Mouse (Mus musculus): ENCODE measurements at regions not wholly inside any gene's neighbourhood (a gene's known extent, or its start where the extent isn't known, plus 50 kb on each side); places are given as distances from the start of the nearest gene placed in this dataset.

DNA sequence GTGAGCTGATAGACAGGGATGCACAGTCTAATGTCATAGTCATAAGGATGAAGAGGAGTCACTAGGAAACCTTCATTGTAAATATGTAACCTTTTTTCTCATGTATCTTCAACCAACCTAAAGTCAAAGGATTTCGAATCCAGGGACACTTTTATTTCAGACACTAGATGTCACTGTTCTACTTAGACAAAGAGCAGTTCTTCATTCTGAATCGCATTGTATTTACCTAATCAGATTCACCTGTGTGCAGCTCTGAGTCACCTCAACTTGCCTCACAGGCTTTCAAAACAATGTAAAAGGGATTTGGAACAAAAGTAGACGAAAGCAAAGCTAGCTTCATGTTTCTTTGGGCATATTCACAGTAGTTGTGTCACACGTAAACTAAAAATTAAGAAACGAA, 57.3 kb upstream of the Erbb4 start:
- no peak for TF ChIP-seq CTCF (IDR thresholded peaks at IDR 0.05; ENCODE audit: low read depth, low read length)
- no peak for TF ChIP-seq POLR2A (IDR thresholded peaks at IDR 0.05; ENCODE audit: insufficient read depth, low read length)
- TF ChIP-seq EP300 (IDR thresholded peaks at IDR 0.05; ENCODE audit: insufficient read depth, low read depth, low read length), result no peak

Data from ES-Bruce4 (cell line).